Mouse (Mus musculus) brain, embryonic 14.5 days (tissue): ENCODE results near the gene Vwa2. TPM values are rescaled to one million over a fixed set of nuclear protein-coding genes. Genes with fewer than 3 reads are reported as not detected.

ENCODE experiments used
- DNase-seq: peaks from one replicate; pipeline ENCODE4 v3.0.0-alpha.2; 2011; ENCODE audit warnings: low read depth
- CTCF ChIP-seq: fragments of 200-500 bp; IDR thresholded peaks from 2 replicates; pipeline ENCODE4 v1.5.1; 2012; ENCODE audit warnings: inconsistent platforms, mild to moderate bottlenecking, moderate library complexity, borderline replicate concordance; ENCODE audit not compliant: insufficient read depth, insufficient read length; ENCODE audit errors: extremely low read depth
- POLR2A ChIP-seq: fragments of 200-500 bp; IDR thresholded peaks from 2 replicates; pipeline ENCODE4 v1.6.1; 2012; ENCODE audit warnings: mild to moderate bottlenecking, inconsistent platforms, borderline replicate concordance; ENCODE audit not compliant: poor library complexity, insufficient read depth, insufficient read length, severe bottlenecking; ENCODE audit errors: extremely low read depth
- polyA plus RNA-seq: library from polyadenylated mRNA; depleted of rRNA; stranded (reverse); fragments of >200 nt; gene quantifications from 2 replicates; pipeline ENCODE4 v1.2.3, GENCODE M21; 2012; rRNA removed

The Vwa2 gene
- polyA plus RNA-seq, 1 experiment, result 1.1 TPM

DNA sequence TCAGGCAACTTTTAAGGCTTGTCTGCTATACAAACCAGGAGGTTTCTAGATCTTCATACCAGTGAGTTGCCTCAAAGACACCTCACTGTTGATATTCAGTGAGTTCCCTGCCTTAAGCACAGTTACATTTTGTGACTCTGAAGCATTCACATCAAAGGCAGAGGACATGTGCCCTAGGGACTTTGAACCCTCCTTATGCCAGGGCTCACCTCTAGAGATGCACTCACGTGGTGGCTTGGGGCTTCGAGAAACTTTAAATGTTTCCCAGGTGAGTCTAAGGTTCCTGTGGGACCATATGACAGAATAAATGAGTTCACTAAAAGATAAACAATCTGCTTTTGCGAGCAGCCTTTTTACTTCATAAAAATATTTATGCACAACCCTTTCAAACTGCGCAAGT is 84.0 kb downstream of the Vwa2 start:
- TF ChIP-seq CTCF, result no peak
- TF ChIP-seq POLR2A, result no peak
- DNase-seq, result no peak

DNA sequence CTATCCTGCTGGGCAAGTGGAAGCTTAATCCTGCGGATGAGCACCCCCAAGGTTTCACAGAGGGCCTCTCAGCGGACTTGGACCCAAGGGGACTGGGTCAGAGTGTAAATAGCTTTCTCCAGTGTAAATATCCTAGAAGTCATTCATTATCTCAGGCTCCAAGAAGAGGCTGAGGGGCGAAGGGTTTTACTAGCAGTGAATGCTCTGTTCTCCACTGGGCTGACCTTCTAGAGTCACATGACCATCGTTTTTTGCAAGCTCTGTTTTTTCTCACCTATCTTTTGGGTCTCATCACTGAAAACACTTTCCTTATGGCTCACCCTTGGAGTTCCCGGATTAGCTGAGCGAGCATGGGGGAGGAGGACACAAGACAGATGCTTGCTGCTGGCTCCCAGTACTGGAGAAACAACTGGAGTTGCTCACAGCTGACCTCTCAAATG is 84.6 kb downstream of the Vwa2 start:
- TF ChIP-seq CTCF, result no peak
- no peak for TF ChIP-seq POLR2A
- DNase-seq, result no peak

DNA sequence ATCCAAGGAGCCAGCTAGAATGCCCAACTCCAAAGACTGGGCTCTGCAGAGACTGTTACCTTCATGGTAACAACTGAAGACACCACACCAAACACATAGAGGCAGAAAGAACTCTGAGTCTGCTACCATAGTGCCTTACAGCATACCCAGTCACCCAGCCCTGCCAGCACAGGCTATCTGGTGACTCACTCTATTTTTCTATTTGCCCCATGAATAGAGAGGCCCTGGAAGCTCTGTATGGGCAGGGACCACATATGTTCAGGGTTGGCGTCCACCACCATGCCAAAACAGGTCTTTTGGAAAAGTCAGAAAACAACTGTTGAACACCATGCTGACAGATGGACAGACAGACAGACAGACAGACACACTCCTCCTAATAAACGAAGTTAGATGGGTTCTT is 85.0 kb downstream of the Vwa2 start:
- no peak for TF ChIP-seq POLR2A
- TF ChIP-seq CTCF, result no peak
- DNase-seq, result no peak

DNA sequence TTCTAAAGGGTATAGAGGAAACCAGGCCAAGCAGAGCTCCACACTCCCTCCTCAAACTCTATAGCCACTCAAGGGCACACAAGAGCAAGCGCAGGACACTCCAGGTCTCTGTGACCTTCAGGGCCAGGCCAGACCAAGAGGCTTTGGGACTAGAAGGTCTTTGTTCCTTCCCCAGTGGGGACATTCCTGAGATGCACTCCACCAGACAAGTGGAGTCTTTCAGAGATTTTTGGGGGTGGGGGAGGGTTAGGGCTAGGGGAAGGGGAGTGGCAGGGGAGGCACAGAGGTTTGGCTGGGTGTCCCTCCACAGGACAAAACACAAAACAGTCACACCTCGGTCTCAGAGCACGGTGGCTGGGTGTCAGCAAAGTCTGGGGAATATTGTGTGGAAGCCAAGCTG is 85.6 kb downstream of the Vwa2 start:
- TF ChIP-seq CTCF (no peak), POLR2A (no peak)
- DNase-seq, result no peak

Other genes starting within 250 kb of the Vwa2 start
- gene Adrb1, start 152.1 kb upstream of the Vwa2 start, polyA plus RNA-seq, result 2.0 and 3.0 TPM in 2 replicates
- 12.2 and 20.0 TPM in 2 replicates for gene Ccdc186, start 52.1 kb upstream of the Vwa2 start, polyA plus RNA-seq
- gene Tdrd1, start 48.0 kb upstream of the Vwa2 start, polyA plus RNA-seq, result 0.59 and 1.0 TPM in 2 replicates
- gene Afap1l2, start 134.0 kb downstream of the Vwa2 start, polyA plus RNA-seq, result 3.6 and 7.8 TPM in 2 replicates